Mouse (Mus musculus) thymus, postnatal 4 days (tissue): ENCODE measurements around the gene Zcchc8.
A peak's percentile ranks its signal among the peaks of the same experiment; 100 is the strongest.

Experiments
- DNase-seq: peaks from one replicate; pipeline ENCODE4 v3.0.0; 2021

The Zcchc8 gene

DNA sequence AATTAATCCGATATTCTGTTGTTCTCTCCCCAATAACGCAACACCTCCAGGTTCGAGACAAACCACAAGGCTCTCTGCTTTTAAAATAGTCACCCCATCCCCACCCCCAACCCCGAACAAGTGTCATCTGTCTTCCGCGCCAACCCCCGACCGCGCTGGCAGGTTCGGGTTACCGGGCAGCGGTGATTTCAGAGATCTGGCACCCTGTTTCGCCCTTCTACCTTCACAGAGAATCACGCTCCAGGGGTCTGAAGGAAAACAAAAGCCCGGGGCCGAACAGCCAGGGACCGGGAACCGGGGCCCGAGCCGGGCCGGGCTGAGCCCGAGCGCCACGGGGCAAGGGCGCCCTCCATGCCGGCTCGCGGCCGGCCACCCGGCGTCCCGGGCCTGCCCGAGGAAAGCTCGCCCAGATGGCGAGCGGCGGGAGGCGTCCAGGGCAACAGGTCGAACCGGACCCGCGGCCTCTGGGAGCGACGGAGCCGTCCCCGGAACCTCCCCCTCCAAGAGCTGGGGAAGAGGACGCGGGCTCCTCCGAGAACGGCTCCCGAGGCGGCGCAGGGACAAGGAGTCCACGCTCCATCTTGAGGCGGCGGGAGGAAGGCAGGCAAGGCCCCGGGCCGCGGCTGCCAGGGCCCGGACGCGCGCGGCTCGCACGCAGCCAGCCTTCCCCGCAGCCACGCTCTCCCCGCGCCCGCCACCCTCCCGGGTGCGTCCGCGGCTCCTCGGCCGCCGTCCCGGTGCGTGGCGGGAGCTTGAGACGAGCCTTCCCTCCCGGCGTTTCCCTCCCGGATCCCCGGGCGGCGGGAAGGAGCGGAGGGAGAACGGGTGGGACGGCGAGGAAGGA, 37.3 kb downstream of the Zcchc8 start:
- peak; percentile 73 for DNase-seq

DNA sequence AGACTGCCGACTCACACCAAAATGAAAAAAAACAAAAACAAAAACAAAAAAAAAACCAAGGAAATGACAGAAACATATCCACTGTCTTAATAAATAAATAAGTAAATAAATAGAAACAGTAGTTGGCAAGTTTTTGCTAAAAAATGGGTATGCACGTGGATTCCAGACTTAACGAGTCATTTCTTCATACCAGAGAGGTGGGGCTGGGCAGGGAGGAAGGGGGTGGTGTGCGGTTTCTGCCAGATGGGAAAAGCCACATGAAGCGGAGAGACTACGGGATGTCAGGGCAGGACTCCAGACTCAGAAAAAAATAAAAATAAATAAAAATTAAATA, 37.9 kb downstream of the Zcchc8 start:
- no peak for DNase-seq

DNA sequence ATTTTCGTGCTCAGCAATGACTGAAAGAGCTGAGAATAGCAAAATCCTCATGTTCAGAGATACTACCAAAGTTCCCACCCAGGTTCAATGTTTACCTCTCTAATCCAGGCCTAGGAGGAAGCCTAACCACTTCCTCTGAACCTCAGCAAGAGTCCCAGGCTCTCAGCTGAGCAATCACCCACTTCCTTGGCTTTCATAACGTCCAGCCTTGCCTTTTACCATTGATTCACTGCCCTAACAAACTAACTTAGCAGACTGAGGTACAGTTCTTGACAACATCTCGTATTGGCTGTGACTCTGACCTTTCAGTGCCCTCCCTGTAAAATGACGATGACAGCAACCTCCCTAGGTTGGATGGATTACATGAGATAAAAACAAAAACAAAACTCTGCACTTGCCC, 38.5 kb downstream of the Zcchc8 start:
- no peak for DNase-seq

DNA sequence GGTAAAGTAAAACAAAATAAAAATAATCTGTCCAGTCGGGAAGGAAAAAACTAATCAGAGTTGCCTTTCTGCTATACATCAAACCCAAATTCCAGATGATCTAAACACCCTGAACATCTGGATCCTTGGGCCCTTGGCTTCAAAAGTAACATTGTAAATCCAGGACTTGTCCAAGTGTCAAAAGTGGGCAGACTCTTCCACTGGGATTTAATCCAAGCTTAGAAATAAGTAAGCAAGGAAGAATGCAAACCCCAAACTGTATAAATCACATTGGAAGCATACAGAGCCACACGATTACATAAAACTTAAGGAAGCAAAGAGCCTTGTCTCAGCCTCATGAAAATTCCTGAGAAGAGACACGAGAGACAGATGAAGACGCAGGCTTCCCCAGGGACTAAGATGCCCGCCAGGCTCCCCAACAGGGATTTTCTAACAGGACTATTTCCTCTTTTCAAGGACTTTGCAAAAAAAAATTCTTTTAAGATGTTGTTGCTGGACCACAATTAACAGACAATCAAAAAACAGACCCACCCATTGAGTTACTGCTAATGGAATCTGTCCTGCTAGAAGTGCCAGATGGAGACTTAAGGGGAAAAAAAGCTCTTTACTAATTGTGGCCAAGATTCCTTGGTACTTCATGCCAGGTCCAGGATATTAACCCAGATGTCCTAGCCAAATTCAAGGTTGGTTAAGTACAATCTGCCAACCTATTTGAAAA, 41.2 kb downstream of the Zcchc8 start:
- DNase-seq: no peak

DNA sequence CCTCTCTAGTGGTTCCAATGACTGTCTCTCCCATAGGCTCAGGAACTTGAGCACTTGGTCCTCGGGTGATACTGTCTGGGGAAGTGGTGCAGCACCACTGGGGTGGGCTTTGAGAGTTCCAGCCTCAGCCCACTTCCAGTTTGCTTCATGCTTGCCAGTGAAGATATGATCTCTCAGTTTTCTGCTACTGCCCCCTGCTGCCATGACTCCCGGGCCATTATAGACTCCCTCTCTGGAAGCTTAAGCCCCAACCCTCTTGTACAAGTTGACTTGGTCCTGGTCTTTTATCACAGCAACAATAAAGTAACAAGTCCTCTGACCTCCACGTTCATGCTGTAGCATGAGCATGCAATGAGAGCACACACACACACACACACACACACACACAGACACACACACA, 41.8 kb downstream of the Zcchc8 start:
- DNase-seq: peak; percentile 45

DNA sequence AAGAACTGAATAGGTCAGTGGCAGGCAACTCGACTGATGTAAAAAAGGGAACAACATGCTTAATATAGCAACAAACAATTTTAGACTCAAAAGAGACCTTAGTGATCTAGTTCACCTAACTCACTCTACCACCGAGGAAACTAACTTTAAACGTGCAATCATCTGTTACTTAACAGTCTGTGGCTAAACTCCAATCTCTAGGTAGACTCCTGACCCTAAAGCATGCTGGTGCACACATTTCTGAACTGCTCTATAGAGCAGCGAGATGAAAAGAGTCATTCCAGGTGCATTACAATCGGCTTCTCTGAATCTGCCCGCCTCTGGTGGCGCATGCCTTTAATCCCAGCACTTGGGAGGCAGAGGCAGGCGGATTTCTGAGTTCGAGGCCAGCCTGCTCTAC, 45.2 kb downstream of the Zcchc8 start:
- no peak for DNase-seq

DNA sequence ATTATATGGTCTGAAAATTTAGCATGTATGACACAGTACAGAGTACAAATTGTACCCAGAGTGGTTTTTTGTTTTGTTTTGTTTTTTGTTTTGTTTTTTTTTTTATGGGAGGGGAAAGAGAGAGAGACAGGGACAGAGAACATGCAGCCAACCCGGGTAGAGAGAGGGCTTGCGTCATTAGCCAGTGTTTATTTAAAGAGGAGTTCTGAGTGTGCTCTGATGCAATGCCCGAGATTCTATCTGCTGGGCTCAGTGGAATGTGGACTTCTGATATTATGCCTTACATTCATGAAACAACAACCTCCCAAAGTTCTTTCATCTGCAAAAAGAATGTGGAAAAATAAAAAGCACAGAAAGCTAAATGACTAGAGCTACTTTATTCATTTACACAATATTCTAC, 45.7 kb downstream of the Zcchc8 start:
- DNase-seq: no peak

DNA sequence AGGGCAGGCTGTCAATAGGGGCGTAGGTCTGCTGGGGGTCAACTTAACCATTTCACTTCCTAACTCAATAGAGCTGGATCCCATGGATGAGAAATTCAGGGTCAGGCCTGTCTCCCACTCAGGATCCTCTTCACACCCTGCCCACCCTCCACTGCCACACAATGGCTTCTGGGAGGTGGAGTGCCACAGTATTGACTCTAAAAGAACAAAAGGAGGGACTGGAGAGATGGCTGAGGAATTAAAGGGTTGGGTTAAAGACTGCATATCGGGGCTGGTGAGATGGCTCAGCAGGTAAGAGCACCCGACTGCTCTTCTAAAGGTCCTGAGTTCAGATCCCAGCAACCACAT, 49.5 kb downstream of the Zcchc8 start:
- no peak for DNase-seq

DNA sequence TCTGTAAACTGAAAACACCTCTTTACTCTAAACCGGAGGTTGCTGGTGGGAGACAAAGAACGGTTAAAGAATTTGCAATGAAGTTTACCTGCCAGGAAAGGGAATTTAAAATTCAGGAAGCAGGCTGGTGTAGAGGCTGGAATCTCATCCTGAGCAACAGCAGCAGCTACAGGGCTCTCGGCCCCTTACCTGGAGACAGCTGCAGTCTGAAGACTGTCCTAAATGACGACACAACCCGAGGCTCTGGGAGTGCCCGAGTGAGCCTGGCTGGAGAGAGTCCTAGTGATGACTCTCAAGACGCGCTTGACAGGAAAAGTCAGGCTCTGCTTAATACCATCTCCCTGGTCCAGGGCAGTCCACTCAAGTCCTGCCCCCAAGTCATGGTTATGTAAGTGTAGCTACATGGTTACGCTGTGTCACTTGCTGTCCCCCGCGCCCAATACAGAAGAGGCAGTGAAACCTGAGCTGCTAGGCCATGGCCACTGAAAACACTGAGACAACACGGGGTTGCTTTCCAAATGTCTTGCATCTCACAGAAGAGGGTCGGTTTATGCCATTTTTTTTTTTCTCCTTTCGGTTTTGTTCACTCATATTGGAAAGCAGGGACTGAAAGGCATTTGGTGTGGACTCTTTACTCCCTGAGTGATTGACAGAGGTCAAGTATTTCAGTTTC, 50.0 kb downstream of the Zcchc8 start:
- DNase-seq: no peak

DNA sequence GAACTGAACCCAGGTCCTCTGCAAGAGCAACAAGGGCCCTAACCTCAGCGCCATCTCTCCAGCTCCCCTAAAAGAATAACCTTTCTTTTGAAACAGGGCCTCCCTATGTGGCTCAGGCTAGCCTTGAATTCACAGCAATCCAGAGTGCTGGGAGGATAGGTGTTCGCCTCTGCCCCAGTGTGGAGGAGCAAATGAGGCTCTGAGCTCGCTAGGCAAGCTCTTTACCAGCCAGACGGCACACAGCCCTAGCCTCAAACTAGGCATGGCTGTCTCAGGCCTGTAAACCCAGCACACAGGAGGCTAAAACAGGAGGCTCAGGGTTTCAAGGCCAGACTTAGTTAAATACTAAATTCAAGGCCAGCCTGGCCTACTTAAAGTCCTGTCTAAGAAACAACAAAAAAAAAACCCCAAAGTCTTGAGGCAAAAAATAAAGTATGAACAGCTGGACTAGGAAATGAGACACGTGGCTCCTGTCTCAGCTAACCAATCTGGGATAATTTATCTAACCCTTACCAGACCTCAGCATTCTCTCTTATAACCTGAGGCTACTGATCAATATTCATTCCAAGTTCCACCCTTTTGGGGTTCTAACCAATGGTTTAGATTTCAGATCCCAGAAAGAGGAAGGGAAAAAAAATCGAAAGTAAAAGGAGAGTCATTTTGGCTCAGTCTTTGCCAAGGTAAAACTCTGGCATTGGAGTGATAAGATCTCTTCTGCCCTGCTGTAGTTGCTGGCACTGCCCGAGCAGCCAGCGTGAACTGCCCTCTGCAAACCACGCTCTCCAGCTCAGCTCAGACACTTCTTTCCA, 50.7 kb downstream of the Zcchc8 start:
- no peak for DNase-seq

DNA sequence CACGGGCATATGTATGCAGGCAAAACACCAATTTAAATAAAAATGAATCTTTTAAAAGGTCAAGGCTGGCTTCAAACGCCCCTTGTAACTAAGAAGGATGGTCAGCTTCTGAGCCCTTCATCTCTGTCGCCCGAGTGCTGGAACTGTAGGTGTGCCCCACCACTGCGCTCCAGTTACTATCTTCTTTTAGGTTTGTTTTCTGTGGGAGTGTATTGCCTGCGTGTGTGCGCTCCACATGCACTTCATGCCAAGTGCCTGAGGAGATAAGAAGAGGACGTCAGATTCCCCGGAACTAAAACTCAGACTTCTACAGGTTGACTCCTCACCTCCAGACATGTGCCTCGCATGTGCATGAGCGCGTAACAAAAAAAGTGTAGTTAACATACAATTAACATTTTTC, 53.0 kb downstream of the Zcchc8 start:
- no peak for DNase-seq

DNA sequence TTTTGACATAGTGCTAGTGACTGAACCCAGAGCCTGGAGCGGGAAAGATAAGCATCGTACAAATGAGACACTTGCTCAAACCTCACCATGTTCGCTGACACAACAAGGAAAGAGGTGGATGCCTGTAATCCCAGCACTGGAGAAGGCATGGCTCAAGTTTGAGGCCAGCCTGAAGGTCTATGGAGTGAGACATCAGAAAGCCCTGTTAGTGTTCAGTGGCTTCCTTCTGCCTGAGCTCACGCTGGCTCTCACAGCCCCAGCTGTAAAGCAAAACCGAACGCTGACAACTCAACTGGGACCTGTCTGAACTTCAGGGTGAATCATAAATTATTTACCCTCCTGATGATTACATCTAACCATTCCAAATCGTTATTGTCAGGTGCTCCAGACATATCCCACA, 54.9 kb downstream of the Zcchc8 start:
- no peak for DNase-seq

DNA sequence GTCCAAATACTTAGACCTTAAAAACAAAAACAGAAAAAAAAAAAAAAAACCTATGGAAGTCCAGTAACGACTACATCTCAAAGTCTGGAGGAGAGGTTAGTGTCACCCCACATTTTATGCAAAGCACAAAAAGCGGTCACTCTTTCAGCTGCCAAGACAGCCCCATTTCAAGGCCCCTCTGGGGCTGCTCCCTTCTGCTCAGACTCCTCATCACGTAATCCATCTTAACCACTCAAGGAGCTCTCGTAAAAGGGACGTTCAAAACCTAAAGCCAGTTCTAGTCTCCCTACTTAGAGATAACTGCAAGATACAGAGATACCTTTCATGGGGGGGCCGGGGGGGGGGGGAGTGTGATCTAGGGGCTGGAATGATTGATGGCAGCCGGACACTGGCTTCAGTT, 56.6 kb downstream of the Zcchc8 start:
- DNase-seq: no peak

DNA sequence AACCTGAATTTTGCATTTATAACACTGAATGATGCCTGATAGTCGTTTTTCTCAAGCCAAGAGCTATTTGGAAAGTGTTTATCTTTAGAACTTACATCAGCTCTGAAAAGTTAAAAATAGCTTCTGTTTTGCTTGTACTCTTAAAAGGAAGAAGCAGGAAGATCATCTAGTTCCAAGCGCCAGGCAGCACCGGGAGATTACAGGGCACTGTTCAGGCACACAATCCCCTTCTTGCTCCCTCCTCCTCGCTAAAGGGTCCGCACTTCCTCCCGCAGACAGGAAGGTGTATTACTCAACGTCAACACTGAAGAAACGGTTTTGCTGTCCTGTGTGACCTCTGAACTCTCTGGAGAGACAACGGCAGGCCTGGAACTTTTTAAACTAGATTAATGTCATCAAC, 58.8 kb downstream of the Zcchc8 start:
- DNase-seq: peak; percentile 21

DNA sequence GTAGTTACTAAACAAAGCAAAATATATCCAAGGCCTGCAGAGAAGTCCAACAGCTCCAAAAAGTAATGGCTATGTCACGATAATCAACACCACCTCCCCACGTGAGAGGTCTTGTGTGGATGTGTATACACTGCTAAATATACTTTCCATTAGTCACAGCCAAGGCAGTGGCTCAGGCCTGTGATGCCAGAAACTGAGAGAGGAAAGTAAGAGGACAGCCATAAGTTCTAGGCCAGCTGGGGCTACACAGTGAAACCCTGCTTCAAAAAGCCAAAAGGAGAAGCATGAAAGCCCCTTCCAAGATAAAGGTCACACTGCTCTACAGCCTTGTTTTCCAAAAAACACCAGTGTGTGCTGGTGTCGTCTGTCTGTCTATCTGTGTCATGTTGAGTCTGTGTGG, 59.3 kb downstream of the Zcchc8 start:
- no peak for DNase-seq

DNA sequence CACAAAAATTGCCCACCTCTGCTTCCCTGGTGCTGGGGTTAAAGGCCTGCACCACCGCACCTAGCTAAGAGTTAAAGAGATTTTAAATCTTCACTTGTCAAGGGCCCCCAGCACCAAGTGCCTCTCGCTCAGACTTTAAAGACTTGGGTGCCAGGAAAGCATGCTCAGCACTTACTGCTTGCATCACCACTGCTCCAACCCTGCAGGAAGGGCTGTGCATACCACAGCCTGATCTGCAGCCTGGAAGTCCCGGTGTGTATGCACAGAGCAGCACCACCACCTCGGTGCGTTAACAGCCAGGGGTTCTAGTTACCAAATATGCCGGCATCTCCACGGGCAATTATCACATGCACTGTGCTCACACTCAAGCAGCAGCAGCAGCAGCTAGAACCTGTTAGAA, 63.2 kb downstream of the Zcchc8 start:
- DNase-seq: peak; percentile 43

DNA sequence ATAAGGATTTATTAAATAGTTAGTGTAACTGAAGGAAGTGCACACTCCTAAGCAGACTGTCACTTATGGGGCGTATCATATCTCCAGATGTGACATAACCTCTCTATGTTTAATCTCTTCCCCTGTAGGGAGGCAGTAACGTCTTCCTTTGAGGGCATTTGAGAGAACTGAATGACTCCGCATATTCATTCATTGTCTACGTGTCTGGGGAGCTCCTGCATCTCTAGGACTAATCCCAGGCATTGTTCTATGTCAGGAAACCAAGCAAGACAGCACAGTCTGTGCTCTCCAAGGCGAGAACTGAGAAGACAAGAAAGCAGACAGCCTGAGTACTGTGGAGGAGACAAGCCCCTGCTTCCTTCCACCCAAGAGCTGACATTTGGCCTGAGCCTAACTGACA, 66.0 kb downstream of the Zcchc8 start:
- no peak for DNase-seq

DNA sequence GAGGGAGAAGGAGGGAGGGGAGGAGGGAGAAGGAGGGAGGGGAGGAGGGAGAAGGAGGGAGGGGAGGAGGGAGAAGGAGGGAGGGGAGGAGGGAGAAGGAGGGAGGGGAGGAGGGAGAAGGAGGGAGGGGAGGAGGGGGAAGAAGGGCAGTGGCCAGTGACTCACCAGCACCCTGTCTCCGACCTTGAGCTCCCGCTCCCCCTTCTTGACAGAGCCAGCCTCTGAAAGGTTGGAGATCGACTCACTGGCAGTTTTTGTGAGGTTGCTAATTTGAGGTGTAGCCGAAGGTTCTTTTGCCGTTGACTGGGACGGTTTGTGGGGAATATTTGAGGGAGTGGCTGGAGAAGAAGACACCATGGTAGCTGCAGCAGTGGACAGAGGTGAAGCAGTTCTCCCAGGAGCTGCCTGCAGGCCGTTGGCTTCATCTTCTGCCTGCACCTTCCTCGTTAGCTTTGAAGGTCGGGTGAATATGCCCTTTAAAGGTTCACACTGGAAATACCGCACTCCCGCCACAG, 67.6 kb downstream of the Zcchc8 start:
- no peak for DNase-seq

DNA sequence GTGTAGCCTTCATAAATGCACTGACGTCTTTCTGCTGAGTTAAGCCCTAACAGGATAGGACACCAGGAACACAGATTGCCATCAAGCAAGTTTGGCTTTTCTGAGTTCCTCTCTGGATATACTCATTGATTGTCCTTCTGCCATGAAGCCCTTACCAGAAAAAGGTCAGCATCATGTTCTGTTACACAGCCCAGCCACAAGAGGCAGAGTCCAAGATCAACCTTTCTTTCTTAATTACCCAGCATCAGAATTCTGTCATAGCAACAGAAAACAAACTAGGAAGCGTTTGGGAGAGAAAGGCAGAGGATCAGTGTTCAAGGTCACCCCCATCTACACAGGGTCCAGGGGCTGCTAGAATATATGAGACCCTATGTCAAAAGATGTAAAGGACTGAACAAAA, 70.1 kb downstream of the Zcchc8 start:
- no peak for DNase-seq
